Mouse (Mus musculus) bone marrow, adult 2 months (tissue): ENCODE results near the gene Nav2.

Source experiments
- CTCF ChIP-seq: fragments of 200-500 bp; IDR thresholded peaks from 2 replicates; pipeline ENCODE4 v1.5.1; 2011; ENCODE audit warnings: low read length, control low read depth; ENCODE audit not compliant: control insufficient read depth, insufficient read depth
- POLR2A ChIP-seq: fragments of 200-500 bp; IDR thresholded peaks from 2 replicates; pipeline ENCODE4 v1.6.1; 2011; ENCODE audit warnings: low read depth, mild to moderate bottlenecking, control low read depth, low read length, borderline replicate concordance; ENCODE audit not compliant: control insufficient read depth

DNA sequence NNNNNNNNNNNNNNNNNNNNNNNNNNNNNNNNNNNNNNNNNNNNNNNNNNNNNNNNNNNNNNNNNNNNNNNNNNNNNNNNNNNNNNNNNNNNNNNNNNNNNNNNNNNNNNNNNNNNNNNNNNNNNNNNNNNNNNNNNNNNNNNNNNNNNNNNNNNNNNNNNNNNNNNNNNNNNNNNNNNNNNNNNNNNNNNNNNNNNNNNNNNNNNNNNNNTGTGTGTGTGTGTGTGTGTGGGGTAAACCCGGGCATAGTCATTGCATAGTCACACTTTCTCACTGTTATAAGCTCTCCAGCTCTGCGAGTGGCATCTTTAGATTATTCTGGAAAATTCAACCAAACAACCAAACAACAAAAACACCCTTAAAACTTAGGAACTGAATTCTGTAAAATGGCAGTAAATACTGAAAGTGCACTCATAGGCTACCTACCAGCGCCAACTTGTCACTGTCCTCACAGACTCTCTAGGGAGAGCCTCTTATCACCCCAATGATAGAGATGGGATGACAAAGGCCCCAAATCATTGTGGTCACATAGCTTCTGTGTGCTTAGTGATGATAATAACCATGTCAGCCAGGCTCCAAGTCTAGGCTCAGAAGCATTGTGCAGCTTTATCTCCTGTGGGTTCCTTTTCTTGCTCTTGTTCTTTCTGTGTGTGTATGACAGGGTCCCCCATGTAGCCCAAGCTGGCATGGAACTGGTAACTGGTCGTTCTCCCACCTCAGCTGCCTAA lies 40.0 kb downstream of the Nav2 start:
- no peak for TF ChIP-seq CTCF
- TF ChIP-seq POLR2A = no peak
